Mouse (Mus musculus): ENCODE measurements around the gene Itpa. TPM values are rescaled to one million over a fixed set of nuclear protein-coding genes. Genes with fewer than 3 reads are reported as not detected.
A peak's percentile ranks its signal among the peaks of the same experiment; 100 is the strongest.

Itpa gene
- total and polyA plus RNA-seq, 2 experiments = 24.1 to 33.8 TPM

DNA sequence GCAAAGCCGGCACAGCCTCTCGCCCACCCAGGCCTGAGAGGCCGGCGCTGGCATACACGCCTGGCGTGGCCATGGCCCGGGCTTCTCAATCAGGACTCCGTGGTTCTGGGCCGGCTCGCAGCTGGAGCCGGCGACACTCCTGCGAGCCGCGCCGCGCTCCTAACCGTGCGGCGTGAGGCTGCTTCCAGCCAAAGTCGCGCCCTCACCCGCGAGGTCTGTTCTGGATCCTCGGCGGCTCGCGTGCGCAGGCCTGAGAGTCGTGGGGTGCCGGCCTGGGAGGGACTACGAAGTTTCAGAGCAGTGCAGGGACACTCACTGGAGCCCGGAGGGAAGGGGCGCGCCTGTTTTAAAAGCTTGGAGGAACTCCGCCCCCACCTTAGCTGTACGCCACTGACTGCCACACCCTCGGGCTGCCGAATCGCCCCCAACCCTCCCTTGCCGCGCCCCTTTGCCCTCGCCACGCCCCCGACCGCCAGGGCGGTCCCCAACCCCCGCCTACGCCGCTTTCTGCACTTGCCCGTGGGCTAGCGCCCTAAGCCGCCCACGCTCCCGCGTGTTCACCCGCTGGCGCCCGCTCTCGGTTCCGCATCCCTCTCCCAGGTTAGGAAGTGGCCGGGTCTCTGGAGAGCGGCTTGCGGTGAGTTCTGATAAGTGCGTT lies 29.9 kb downstream of the Itpa start, which contains the start of gene Slc4a11:
Gene Slc4a11 (minus strand): TSS at position 367 of the 658 bp plus-strand sequence.
- H3K36me3 ChIP-seq (ENCODE audit: control insufficient read depth, insufficient read depth, low read length) = no peaks in the 10 kb centered on the region
- no peaks in the 10 kb centered on the region for H3K79me2 ChIP-seq (ENCODE audit: control insufficient read depth, insufficient read depth, low read length)
- peak within 1 kb of the TSS; percentile 50; the same call in 1 of the 2 replicates for H3K4me3 ChIP-seq (ENCODE audit: insufficient read depth, low read depth, low read length)
- TF ChIP-seq POLR2A (IDR thresholded peaks at IDR 0.05; ENCODE audit: extremely low read depth, insufficient read depth, low read length) (no peak), CTCF (IDR thresholded peaks at IDR 0.05; ENCODE audit: low read depth, low read length) (no peak)
- no peak for DNase-seq (ENCODE audit: extremely low read depth, low read depth, low spot score)
- WGBS = 1% methylated on average over 60 of the region's 65 CpGs
- H3K9ac ChIP-seq (ENCODE audit: low read depth, low read length) = no peak within 1 kb of the TSS
- H3K27me3 ChIP-seq (ENCODE audit: control insufficient read depth, insufficient read depth, low read length) = peaks cover 19% of the 10 kb centered on the region
- no peak within 1 kb of the TSS for H3K27ac ChIP-seq (replicated peaks; ENCODE audit: insufficient read depth, low read depth, low read length)
- peaks cover 5% of the 10 kb centered on the region; the same call in 1 of the 2 replicates for H3K4me1 ChIP-seq (ENCODE audit: control insufficient read depth, insufficient read depth, low read length)

- Histone ChIP-seq H3K4me1 (ENCODE audit: control insufficient read depth, insufficient read depth, low read length) (peaks cover 5% of the 10 kb centered on the region; the same call in 1 of the 2 replicates), H3K27ac (replicated peaks; ENCODE audit: insufficient read depth, low read depth, low read length) (no peak overlapping the region), H3K79me2 (ENCODE audit: control insufficient read depth, insufficient read depth, low read length) (no peaks in the 10 kb centered on the region), H3K27me3 (ENCODE audit: control insufficient read depth, insufficient read depth, low read length) (peaks cover 19% of the 10 kb centered on the region), H3K4me3 (ENCODE audit: insufficient read depth, low read depth, low read length) (peak overlapping the region; percentile 50; the same call in 1 of the 2 replicates), H3K36me3 (ENCODE audit: control insufficient read depth, insufficient read depth, low read length) (no peaks in the 10 kb centered on the region), H3K9ac (ENCODE audit: low read depth, low read length) (no peak overlapping the region)
- 43% methylated on average over 14 of the region's 14 CpGs for WGBS
- no peak for DNase-seq (ENCODE audit: extremely low read depth, low read depth, low spot score)
- TF ChIP-seq POLR2A (IDR thresholded peaks at IDR 0.05; ENCODE audit: extremely low read depth, insufficient read depth, low read length) (no peak), CTCF (IDR thresholded peaks at IDR 0.05; ENCODE audit: low read depth, low read length) (no peak)
These were observed 30.4 kb downstream of the Itpa start for GRCm38 (mm10) chr2:130697821-130698266.

GRCm38 (mm10) chr2:130704040-130705001 lies 36.9 kb downstream of the Itpa start:
- no peaks in the 10 kb centered on the region for H3K27me3 ChIP-seq (ENCODE audit: control insufficient read depth, insufficient read depth, low read length)
- H3K4me3 ChIP-seq (ENCODE audit: insufficient read depth, low read depth, low read length) = no peak overlapping the region
- H3K27ac ChIP-seq (replicated peaks; ENCODE audit: insufficient read depth, low read depth, low read length) = no peak overlapping the region
- no peaks in the 10 kb centered on the region for H3K79me2 ChIP-seq (ENCODE audit: control insufficient read depth, insufficient read depth, low read length)
- 84% methylated on average over 9 of the region's 9 CpGs for WGBS
- H3K9ac ChIP-seq (ENCODE audit: low read depth, low read length) = no peak overlapping the region
- TF ChIP-seq CTCF (IDR thresholded peaks at IDR 0.05; ENCODE audit: low read depth, low read length) (no peak), POLR2A (IDR thresholded peaks at IDR 0.05; ENCODE audit: extremely low read depth, insufficient read depth, low read length) (no peak)
- no peak for DNase-seq (ENCODE audit: extremely low read depth, low read depth, low spot score)
- H3K4me1 ChIP-seq (ENCODE audit: control insufficient read depth, insufficient read depth, low read length) = no peaks in the 10 kb centered on the region
- H3K36me3 ChIP-seq (ENCODE audit: control insufficient read depth, insufficient read depth, low read length) = peaks cover 2% of the 10 kb centered on the region; the same call in 1 of the 2 replicates

- Histone ChIP-seq H3K27me3 (ENCODE audit: control insufficient read depth, insufficient read depth, low read length) (no peaks in the 10 kb centered on the region), H3K4me3 (ENCODE audit: insufficient read depth, low read depth, low read length) (no peak overlapping the region), H3K9ac (ENCODE audit: low read depth, low read length) (no peak overlapping the region), H3K79me2 (ENCODE audit: control insufficient read depth, insufficient read depth, low read length) (no peaks in the 10 kb centered on the region), H3K4me1 (ENCODE audit: control insufficient read depth, insufficient read depth, low read length) (no peaks in the 10 kb centered on the region), H3K27ac (replicated peaks; ENCODE audit: insufficient read depth, low read depth, low read length) (no peak overlapping the region), H3K36me3 (ENCODE audit: control insufficient read depth, insufficient read depth, low read length) (peaks cover 11% of the 10 kb centered on the region; the same call in 1 of the 2 replicates)
- DNase-seq (ENCODE audit: extremely low read depth, low read depth, low spot score) = no peak
- WGBS = 88% methylated on average over 6 of the region's 6 CpGs
- no peak for TF ChIP-seq CTCF (IDR thresholded peaks at IDR 0.05; ENCODE audit: low read depth, low read length)
- no peak for TF ChIP-seq POLR2A (IDR thresholded peaks at IDR 0.05; ENCODE audit: extremely low read depth, insufficient read depth, low read length)
These were observed 37.8 kb downstream of the Itpa start for GRCm38 (mm10) chr2:130705178-130705577.

DNA sequence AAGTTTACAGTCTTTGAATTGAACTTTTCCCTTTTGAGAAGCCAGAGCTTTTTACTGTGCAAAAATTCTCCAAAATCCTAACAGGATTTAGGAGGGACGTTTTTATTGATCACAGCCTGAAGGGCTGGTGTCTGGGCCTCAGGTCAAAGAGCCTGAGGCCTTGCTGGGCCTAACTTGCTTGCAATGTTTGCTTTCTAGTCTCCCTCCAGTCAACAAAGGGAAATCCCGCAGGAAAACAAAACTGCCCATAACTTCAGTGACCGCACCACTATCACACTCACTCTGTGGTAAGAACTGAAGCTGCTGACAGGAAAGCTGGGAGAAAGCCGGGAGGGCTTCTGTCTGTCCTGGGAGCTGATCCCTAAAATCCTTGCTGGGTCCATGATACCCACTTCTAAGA lies 39.2 kb downstream of the Itpa start:
- no peaks in the 10 kb centered on the region for H3K4me1 ChIP-seq (ENCODE audit: control insufficient read depth, insufficient read depth, low read length)

More for the DNA sequence above, 39.2 kb downstream of the Itpa start:
- 32% methylated on average over 4 of the region's 4 CpGs for WGBS
- H3K27me3 ChIP-seq (ENCODE audit: control insufficient read depth, insufficient read depth, low read length) = no peaks in the 10 kb centered on the region
- H3K4me3 ChIP-seq (ENCODE audit: insufficient read depth, low read depth, low read length) = no peak overlapping the region
- H3K36me3 ChIP-seq (ENCODE audit: control insufficient read depth, insufficient read depth, low read length) = peaks cover 21% of the 10 kb centered on the region; the same call in 1 of the 2 replicates
- no peak overlapping the region for H3K27ac ChIP-seq (replicated peaks; ENCODE audit: insufficient read depth, low read depth, low read length)
- no peak for DNase-seq (ENCODE audit: extremely low read depth, low read depth, low spot score)
- TF ChIP-seq CTCF (IDR thresholded peaks at IDR 0.05; ENCODE audit: low read depth, low read length) (no peak), POLR2A (IDR thresholded peaks at IDR 0.05; ENCODE audit: extremely low read depth, insufficient read depth, low read length) (no peak)
- no peak overlapping the region for H3K9ac ChIP-seq (ENCODE audit: low read depth, low read length)
- H3K79me2 ChIP-seq (ENCODE audit: control insufficient read depth, insufficient read depth, low read length) = no peaks in the 10 kb centered on the region
